Mouse (Mus musculus): ENCODE measurements around the gene Samd14.
"Not testable (repeated sequence)": the region's sequence is repeated elsewhere in the genome, so short reads cannot be mapped to it uniquely, and the experiment has no call there.

Samd14 gene

GRCm38 (mm10) chr11:95001058-95001457 lies 8.6 kb upstream of the Samd14 start:
- in situ Hi-C loops (cut with MboI; ENCODE audit: low pct_unique_long_range_greater_than_20kb in 1 of 2, low sequenced_read_pairs in 2 of 2, unreplicated experiment in 1 of 2): no loop called here

DNA sequence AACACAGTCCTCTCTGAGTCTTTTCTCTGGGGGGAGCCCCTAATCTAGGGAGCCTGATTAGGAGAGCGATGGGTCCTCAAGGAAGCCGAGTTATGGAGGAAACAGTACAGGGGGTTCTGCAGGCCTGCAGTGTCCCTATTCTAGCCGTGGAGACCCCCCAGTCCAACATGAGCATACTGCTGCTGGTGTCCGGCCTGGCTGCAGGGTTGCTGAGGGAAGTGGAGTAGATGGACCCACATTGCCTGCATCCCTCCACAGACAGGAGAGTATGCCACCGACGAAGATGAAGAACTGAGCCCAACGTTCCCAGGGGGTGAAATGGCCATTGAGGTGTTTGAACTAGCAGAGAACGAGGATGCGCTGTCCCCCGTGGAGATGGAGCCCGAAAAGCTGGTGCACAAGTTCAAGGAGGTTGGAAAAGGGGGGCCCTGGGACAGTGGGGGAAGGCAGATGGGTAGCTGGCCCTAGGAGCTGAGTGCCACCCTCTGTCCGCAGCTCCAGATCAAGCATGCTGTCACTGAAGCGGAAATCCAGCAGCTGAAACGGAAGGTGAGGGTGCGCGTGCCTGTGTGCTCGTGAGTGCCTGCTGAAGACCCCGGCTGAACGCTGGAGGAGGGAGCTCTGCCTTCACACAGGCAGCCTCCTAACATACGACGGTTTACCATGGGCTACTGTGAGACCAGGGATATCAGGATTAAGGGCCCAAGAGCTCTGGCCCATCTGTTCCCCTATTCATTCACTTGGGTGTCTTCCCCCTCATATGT lies 7.9 kb upstream of the Samd14 start:
- in situ Hi-C loops (cut with MboI; ENCODE audit: low pct_unique_long_range_greater_than_20kb in 1 of 2, low sequenced_read_pairs in 2 of 2, unreplicated experiment in 1 of 2): no loop called here

GRCm38 (mm10) chr11:95002705-95003104 lies 7.0 kb upstream of the Samd14 start:
- in situ Hi-C loops (cut with MboI; ENCODE audit: low pct_unique_long_range_greater_than_20kb in 1 of 2, low sequenced_read_pairs in 2 of 2, unreplicated experiment in 1 of 2): no loop called here

GRCm38 (mm10) chr11:95004136-95004936 lies 5.3 kb upstream of the Samd14 start:
- in situ Hi-C loops (cut with MboI; ENCODE audit: low pct_unique_long_range_greater_than_20kb in 1 of 2, low sequenced_read_pairs in 2 of 2, unreplicated experiment in 1 of 2): no loop called here

DNA sequence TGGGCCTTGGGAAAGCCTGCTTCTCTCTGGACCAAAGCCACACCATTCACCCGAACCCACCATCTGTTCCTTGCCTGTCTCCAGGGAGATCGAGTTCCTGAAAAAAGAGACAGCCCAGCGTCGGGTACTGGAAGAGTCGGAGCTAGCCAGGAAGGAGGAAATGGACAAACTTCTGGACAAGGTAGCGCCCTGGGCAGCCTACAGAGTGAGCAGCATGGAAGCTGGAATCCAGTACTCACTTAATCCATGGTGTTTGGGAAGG lies 4.8 kb upstream of the Samd14 start:
- in situ Hi-C loops (cut with MboI; ENCODE audit: low pct_unique_long_range_greater_than_20kb in 1 of 2, low sequenced_read_pairs in 2 of 2, unreplicated experiment in 1 of 2): no loop called here

DNA sequence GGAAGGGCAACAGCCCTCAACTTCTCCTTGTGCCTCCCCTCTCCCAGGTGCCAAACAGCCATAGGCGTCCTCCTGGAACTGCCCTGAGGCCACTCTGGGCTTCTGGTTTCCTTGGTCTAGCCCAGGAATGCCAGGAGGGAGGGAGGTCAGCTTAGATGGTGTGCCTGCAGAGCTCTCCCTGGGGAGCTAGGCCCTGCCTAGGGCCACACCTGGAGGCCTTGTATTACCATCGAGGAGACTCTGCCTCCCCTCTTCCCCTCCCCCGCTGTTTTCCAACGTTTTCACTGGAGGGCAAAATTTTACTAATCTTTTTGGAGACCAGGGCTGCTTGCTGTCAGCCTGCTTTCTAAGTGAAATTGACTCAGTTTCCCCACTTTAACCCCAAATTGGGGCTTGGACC lies 3.6 kb upstream of the Samd14 start:
- in situ Hi-C loops (cut with MboI; ENCODE audit: low pct_unique_long_range_greater_than_20kb in 1 of 2, low sequenced_read_pairs in 2 of 2, unreplicated experiment in 1 of 2): no loop called here

DNA sequence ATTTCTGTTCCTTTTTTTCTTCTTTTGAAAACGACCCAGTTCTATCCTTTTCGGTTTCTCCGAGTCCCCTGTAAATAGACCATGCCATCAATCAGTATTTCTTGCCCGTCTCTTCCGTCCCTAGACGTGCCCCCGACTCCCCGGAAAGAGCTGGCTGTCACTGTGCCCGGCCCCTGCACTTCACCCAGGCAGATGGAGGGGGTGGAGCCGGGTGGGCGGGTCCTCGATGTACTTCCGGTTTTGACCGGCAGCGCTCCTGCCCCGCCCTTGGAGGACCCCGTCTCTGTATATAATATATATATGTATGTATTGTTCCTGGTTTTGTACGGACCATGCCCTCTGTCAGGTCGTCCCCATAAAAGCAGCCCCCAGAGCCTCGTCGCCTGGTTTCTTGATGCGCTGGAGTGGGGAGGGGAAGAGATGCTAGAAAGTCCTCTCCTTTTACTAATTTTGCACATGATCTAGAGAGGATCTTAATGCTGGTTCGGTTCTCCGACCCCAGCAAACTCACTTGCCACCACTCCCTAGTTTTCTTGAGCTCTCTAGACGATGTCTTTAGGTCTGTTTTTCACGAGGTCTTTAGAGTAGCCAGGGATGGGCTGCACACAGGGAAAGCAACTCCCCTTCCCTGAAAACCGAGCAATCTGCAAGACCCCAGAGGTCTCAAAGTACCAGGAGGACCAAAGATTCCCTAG lies 3.0 kb upstream of the Samd14 start:
- in situ Hi-C loops (cut with MboI; ENCODE audit: low pct_unique_long_range_greater_than_20kb in 1 of 2, low sequenced_read_pairs in 2 of 2, unreplicated experiment in 1 of 2): no loop called here

GRCm38 (mm10) chr11:95007418-95007817 lies 2.3 kb upstream of the Samd14 start:
- in situ Hi-C loops (cut with MboI; ENCODE audit: low pct_unique_long_range_greater_than_20kb in 1 of 2, low sequenced_read_pairs in 2 of 2, unreplicated experiment in 1 of 2): no loop called here

DNA sequence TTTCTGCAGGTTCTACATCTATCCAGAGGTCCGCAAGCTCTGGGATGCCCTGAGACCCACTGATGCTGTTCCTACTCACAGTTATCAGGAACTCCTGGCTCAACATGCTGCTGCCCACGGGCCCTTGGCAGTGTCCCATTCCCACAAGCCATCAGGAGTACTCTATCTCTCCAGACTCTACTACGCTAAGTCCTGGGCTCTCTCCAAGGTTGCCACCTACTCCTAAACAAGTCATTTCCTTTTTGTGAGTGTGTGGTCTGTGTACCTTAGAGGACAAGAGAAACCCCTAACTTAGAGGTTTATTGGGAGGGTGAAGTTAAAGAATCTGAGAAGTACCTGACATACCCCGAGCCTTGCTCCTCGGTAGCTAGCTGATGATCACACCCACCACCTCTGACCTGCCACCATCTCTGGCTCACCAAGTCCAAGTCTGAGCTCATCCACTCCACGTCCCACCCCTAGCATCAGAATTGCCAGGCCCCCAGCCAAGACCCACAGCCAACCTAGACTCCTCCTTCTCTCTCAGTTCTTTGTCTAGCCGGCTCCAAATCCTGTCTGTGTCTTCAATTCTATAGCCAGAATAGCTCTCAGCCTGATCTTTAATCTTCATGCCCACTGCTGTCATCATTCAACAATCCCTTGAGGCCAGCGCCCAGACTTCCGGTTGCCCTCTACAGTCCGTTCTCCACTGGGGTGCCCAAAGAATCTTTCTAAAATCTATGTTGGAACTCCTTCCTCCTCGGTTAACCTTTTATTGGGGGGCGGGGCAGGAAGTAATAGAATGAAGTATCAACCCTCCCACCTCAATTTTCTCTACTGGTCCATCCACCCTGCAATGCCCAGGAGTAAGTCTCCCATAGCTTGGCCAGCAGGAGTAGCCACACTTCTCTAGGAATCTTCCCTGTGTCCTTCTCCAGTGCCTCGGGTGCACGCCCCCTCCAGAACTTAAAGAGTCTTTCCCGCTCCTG lies 734 bp upstream of the Samd14 start:
- in situ Hi-C loops (cut with MboI; ENCODE audit: low pct_unique_long_range_greater_than_20kb in 1 of 2, low sequenced_read_pairs in 2 of 2, unreplicated experiment in 1 of 2): no loop called here

DNA sequence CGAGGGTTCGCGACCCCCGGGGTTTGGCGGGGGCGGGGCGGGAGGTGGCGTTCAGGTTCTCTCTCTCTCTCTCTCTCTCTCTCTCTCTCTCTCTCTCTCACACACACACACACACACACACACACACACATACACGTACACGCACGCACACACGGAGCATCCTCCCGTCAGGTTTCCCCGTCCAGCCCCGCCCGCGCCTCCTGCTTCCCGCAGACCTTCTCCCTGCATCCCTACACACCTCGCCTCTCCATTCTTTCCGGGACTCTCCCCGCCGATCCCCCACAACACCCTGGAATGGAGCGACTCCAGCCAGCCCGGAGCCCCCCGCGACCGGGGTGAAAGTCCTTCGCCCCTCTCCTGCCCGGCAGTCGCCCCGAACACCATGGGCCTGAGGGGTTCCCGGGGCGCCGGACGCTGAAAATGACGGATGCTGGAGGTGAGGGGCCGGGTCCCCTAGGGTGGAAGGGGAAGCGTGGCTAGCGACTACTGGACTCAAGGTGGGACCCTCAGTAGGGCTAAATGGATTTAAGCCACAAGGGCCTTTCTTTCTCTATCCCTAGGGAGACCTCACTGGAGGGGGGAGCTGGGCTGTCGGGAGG lies 561 bp downstream of the Samd14 start:
- in situ Hi-C loops (cut with MboI; ENCODE audit: low pct_unique_long_range_greater_than_20kb in 1 of 2, low sequenced_read_pairs in 2 of 2, unreplicated experiment in 1 of 2): no loop called here

DNA sequence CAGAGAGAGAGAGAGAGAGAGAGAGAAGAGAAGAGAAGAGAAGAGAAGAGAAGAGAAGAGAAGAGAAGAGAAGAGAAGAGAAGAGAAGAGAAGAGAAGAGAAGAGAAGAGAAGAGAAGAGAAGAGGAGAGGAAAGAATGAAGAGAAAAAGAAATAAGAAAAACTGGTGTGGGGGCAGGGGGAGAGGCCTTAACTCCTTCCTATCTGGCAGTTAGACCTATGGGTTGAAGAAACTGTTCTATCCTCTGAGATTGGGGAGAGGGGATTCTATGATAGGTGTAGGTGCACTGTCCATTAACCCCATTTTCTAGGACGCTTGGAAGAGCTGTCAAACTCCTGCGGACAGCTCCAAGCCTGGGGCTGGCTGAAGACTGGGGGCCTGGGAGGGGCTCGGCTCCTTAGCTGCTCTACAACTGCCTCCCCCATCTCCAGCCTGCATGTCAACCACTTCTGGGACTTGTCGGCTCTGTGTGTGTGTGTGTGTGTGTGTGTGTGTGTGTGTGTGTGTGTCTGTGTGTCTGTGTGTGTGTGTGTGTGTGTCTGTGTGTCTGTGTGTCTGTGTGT lies 1.2 kb downstream of the Samd14 start:
- in situ Hi-C loops (cut with MboI; ENCODE audit: low pct_unique_long_range_greater_than_20kb in 1 of 2, low sequenced_read_pairs in 2 of 2, unreplicated experiment in 1 of 2): not testable (repeated sequence)

GRCm38 (mm10) chr11:95011416-95011815 lies 1.7 kb downstream of the Samd14 start:
- in situ Hi-C loops (cut with MboI; ENCODE audit: low pct_unique_long_range_greater_than_20kb in 1 of 2, low sequenced_read_pairs in 2 of 2, unreplicated experiment in 1 of 2): no loop called here

DNA sequence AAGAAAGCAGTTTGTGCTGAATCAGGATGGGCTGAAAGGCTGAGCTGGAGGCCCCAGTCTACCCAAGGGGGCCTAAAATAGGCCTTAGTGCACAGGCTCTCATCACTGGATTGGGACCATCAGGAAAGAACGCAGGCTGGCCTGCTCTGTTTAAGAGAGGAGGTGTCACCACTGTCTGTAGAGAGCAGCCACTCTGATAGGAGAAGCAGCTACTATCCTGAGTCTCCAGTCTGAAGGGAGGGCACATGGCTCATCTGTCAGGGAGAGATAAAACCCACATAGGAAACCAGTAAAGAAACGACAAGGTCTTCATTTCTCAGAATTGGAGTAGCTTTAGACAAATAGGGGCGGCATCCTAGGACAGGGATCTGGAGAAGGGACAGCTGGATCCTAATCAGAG lies 2.4 kb downstream of the Samd14 start:
- in situ Hi-C loops (cut with MboI; ENCODE audit: low pct_unique_long_range_greater_than_20kb in 1 of 2, low sequenced_read_pairs in 2 of 2, unreplicated experiment in 1 of 2): no loop called here

- in situ Hi-C loops (cut with MboI; ENCODE audit: low pct_unique_long_range_greater_than_20kb in 1 of 2, low sequenced_read_pairs in 2 of 2, unreplicated experiment in 1 of 2): no loop called here
Measured at GRCm38 (mm10) chr11:95012487-95012886, 2.8 kb downstream of the Samd14 start.

DNA sequence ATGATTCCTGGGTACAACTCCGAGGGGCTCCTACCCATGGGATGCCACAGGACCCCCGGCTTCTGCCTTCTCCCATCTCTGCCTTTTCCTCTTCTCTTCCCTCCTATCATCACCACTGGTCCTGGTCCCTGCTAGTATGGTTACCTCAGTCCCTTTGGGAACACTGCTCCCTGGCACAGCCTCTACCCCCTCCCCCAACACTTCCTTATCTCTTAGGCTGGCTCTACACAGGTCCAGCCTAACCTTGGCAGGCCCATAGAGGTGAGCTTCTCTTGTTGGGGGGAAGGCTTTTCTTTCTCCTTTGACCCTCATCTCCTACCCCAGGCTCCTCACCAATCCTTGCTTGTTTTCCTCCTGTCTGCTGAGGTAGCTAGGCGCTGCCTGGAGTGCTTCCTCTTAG lies 5.8 kb downstream of the Samd14 start:
- in situ Hi-C loops (cut with MboI; ENCODE audit: low pct_unique_long_range_greater_than_20kb in 1 of 2, low sequenced_read_pairs in 2 of 2, unreplicated experiment in 1 of 2): no loop called here

DNA sequence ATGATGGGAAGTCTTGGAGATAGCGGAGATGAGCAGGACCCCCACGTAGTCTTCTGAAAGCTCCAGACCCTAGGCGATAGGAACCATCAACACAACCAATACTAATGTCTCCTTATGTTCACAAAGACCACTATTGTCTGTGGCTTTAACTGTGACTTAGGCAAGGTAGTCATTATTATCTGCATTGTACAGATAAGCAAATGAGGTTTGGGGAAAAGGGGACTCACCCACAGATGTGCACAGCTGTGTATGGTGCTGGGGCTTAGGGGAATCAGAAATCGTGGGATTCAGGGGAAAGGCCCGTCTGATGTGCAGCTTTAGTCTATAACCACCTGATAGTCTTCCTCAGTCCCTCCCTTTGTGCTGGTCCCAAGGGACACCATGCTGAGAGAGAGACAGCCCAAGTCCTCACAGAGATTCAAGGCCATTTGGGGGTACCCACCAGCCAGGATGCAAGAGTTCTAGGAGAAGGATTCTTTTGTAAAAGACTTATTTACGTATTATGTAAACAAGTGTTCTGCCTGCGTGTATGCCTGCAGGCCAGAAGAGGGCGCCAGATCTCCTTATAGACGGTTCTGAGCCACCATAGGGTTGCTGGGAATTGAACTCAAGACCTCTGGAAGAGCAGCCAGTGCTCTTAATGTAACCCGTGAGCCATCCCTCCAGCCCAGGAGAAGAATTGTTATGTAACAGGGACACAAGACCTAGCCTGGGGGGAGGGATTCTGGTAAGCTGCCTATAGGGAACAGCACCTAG lies 12.7 kb downstream of the Samd14 start:
- in situ Hi-C loops (cut with MboI; ENCODE audit: low pct_unique_long_range_greater_than_20kb in 1 of 2, low sequenced_read_pairs in 2 of 2, unreplicated experiment in 1 of 2): no loop called here

- in situ Hi-C loops (cut with MboI; ENCODE audit: low pct_unique_long_range_greater_than_20kb in 1 of 2, low sequenced_read_pairs in 2 of 2, unreplicated experiment in 1 of 2): no loop called here
Measured at GRCm38 (mm10) chr11:95023481-95023880, 13.8 kb downstream of the Samd14 start.
